Mouse (Mus musculus) spleen, postnatal 36 days (tissue): ENCODE measurements around the gene Pnmal1.
A peak's percentile ranks its signal among the peaks of the same experiment; 100 is the strongest.

Source experiments
- DNase-seq, 2 experiments: peaks; one replicate each; pipeline ENCODE4 v3.0.0; 2022; ENCODE audit warnings: low spot score in 2 of 2, mixed read lengths in 1 of 2

Pnmal1 gene

DNA sequence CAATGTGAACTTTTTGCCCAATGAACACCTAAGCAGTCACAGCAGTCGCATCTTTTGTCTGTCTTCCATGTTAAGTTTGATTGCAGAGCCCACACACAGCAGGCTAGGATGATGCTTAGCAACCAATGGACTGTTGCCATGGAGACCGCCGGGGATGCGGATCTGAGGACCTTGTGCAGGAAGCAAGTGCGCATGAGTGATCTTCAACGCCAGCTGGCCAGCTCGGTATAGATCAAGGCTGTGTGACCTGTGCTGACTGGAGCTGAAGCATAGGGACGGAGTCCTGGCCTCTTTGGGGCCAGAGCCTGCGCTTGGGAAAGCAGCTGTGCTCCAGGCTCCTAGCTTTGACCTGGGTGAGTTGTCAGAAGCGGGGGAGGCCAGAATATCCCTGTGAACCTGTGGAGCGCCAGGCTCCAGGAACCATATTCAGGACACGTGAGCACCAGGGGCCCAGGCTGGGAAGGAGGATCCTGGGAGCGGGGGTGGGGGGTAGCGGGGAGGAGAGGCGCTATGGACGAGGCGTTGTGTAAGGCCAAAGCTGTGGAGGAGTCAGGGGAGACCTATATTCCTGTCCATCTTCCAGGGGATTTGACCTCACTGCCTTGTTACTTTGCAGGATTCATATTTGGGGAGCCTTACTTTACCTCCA lies at the start of gene Pnmal1:
Gene Pnmal1 (plus strand): TSS at position 141 of the 649 bp plus-strand sequence.
- no peak for DNase-seq

DNA sequence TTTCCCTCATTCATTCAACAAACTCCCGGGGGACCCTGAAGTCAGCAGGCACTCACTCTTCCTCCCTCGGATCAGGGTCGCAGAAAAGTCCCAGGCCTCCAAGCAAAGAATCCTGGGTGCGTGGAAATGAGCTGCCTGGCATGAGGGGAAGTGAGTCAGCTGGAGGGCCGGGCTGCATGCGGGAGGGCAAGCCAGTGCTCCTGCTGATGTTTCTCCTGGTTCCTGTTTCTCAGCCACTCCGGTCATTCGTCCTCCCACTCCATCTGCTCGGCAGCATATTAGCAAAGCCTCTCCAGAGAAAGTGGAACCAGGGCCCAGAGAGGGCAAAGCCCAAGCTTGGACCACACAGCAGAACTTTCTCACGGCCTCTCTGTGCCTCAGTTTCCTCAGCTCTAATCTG lies 49.6 kb upstream of the Pnmal1 start:
- no peak for DNase-seq

DNA sequence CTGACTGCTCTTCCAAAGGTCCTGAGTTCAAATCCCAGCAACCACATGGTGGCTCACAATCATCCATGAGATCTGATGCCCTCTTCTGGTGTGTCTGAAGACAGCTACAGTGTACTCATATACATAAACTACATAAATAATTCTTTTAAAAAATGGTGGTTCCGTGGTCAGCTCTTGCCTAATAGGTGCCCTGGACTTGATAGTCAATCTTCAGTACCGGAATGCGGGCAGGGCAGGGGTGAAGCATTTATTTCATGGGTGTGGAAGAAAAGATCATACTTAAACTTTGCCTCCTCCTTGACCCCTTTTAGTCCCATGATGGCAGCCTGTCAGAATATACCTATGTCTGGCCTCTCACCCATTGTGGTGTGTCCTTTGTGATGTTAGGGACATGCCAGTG lies 47.6 kb upstream of the Pnmal1 start:
- no peak for DNase-seq

DNA sequence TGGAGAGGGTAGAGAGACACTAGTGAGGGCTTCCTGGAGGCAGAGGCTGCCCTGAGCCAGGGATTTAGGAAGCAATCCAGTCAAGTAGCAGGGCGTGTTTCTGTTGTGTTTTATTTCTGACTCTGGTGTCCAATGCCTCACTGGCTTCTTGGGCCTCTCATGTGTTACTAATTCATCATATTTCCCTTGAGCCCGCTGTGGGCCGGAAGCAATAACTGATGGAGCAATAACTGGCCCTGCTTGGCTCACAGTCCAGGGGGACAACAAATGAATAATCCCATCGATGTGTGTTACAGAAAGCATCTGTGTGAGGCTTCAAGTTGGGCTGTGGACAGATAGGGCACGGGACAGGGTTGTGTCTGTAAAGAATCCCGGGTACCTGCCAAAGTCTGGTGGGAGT lies 47.1 kb upstream of the Pnmal1 start:
- DNase-seq: no peak

DNA sequence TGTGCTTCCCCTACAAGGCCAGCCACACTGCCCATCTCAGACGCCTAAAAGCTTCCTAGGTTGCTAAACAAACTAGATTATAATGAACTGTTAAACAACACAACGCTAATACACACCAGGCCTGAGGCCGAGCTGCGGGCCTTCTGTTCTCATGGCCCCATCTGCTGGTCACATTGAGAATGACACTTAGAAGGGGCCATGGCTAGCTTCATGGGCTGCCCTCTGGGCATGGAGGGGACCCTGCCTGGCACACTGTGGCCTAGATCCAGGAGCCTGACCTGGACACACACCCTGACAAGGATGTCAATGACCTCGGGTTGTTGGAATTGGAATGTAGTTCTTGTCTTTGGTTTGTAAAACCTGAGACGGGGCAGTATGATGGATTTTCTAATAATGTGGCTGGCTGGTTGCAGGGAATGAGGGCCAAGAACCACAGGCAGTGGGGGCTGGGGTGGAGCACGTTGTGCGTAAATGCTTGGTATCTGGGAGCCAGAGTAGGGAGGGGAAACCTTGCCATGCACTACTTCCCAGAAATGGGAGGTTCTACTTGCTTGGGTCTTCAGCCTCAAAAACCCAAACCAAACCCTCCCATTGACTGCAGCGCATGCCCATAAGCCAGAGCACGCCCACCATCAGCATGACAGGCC lies 45.5 kb upstream of the Pnmal1 start:
- DNase-seq: peak; percentile 53 to 67

DNA sequence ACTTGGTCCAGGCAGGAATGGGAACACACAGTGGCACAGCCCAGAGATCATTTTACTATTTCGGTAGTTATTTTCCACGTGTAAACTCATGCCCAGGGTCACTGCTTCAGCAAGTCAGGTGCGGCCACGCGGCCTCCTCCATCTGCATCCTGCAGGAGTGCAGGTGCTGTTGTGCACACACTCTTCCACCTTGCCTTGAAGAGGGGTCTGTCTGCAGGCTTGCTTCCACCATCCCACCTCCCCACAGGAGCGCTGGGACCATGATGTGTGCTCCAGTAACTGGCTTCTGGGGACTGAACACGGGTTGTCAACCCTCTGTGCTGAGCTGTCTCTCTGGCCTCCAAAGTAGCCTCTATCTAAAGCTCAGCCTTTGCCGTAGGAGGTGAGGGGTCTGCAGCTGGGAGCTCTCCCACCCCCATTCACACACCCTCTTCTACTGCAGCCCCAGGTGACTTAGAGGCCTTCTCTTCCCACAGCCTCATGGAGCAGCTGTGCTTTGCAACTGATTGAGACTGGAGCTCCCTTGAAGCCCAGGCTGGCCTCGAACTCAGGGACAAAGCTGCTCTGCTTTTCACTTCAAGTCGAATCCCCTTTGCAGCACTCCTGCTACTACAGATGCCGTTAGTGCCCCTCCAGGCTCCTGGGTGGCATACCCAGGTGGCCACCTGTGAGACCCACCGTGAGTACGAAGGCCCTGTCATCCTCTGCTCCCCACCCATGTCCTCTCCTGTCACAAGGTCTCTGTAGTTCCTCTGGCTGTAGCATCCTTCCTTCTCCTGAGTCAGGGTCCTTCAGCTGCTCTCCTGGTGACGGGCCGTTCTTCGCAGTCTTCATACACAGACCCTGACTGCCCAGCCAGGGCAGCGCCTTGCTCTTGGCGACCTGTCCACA lies 44.8 kb upstream of the Pnmal1 start:
- no peak for DNase-seq

DNA sequence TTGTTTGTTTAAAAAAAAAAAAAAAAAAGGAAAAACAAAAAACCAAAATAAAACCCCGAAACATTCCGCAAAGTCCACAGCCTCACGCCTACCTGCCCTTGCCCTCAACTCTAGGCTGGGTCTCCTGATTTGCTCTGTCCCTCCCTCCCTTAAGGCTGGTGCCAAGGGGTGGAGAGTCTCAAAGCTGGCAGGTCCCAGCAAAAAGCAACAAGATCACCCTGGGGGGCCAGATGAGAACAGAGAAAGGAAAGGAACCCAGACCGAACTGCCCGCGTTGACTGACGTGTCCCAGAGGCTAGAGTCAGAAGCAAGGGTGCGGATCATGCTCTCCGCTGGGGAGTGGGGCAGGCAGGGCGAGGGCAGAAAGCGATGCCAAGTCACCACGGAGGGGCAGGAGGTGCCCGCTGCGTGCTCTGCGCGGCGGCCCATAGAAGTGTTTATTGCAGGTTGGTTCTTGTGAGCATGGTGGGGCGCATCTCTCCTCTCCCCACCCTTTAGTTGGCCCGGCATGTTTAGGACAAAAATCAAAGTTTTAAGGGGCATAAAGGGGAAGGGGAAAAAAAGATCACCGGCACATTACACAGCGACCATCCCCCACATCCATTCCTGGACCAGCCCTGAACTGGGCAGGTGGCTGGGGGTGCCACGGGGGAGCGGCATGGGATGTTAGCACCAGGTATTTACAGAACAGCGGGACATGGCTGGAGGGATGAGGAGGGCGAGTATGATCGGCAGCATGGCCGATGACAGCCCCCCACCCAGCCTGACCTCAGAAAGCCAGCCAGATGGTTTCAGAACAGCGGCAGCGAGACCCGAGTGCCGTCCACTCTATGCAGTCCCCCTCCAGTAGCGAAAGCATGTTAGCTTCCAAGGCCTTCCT lies 43.8 kb upstream of the Pnmal1 start:
- DNase-seq: no peak

DNA sequence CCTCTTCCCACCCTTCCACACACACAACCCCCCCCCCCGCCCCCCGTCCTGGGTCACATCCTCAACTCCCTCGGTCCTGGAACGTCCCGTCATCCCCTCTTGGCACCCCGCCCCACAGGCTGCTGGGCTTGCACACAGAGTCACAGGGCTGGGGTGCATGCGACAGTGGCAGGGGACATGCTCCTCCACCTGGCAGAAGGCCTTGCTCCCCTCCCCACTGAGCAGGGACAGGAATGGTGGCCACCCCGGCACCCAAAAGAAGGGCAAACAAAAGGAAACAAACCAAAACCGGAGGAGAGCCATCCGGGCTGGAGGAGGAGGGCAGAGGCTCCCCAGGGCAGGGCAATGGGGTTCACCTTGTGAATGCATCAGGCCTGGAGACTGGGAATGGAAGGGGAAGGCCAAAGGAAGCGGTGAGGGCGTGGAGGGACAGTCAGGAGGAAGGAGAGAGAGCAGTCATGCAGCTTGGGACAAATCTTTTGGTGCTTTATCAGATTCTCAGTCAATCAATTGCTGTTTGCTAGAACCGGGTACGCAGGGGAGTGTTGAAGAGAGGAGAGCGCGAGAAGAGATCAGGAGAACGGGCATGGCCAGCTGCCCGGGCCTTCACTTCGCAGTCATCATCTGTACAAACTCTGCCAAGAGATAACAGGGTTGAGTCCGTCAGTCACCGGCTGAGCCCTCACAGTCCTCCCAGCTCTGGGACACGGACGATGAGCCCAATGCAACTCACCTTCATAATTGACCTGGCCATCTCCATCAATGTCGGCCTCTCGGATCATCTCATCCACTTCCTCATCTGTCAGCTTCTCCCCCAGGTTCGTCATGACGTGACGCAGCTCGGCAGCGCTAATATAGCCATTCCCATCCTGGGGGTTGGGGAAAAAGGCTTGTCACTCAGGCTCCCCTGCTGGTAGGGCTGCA lies 42.9 kb upstream of the Pnmal1 start:
- no peak for DNase-seq

DNA sequence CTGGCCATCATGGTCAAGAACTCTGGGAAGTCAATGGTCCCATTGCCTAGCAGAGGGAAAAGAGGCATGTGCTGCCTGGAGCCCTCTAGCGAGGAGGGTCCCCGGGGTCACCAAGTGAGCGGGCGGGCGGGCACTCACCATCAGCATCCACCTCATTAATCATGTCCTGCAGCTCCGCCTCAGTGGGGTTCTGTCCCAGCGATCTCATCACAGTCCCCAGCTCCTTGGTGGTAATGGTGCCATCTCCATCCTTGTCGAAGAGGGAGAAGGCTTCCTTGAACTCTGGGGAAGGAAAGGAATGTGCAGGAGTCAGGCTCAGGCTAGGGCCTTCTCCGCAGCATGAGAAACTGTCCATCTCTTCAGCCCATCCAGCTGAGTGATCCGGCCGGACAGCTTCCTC lies 42.0 kb upstream of the Pnmal1 start:
- DNase-seq: no peak

DNA sequence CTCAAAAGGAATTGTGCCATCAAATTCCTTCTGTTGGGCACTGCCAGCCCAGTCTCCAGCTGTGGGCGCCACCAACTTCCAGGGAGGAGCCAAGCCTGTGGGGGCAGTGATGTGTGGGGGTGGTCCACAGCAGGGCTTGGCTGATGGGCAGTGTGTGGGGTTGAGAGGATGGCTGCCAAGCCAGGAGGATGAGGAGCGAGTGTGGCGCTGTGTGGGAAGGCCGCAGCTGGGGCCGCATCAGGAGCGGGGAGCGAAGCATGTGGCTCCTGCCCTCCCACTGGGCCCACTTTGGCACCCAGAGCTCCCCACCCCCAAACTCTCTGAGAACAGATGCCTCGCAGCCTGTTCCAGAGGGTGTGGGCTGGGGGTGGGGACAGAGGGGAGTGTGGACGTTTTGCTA lies 41.5 kb upstream of the Pnmal1 start:
- DNase-seq: no peak

DNA sequence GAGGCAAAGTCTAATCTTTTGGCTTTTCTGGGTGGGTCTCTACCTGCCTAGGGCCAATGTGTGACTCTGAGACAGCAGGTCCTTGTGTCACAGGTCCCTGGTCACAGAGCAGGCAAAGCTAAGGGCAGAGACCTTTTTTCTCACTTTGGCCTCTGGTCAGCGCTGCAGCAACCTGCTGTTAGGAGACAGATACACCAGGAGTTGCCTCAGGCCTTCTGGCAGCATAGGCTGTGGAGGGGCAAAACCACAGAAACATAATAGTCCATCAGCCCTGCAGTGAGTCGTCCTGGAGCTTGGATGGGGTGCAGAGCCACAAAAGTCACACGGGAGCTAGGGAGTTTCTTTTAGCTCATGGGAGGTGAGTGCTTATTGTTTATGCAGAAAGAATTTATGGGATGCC lies 40.8 kb upstream of the Pnmal1 start:
- no peak for DNase-seq

DNA sequence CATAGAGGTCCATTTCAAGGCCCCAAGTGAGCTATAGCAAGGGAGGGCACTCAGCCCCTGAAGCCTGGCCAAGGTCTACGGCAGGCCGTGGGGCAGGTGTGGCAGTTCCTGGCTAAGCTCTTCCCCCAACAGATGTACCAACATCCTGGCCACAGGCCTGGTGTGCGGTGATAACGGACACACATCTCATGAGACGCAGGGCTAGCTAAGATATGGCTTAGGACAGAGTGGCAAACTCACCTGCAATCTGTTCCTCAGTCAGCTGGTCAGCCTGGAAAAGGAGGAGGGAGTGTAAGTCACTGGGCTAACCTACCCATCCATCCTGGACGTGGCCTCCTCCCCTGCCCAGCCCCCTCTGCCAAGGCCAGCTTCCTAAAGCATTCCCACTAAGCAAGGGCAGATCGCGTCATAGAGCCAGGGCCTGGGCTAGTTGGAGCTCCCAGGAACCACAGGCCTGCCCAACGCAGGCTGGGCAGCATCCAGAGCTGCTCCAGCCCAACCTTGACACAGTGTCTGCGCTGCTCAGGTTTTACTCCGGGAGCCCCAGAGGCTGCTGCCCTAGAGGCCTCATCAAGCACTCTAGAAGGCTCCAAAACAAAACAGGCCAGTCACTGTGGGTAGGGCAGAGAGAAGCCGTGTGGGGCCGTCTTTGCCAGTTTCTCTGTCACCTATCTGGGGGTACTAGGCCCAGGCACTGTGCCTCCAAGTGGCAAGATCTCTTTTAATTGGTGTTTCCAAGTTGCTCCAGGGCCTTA lies 39.9 kb upstream of the Pnmal1 start:
- no peak for DNase-seq

DNA sequence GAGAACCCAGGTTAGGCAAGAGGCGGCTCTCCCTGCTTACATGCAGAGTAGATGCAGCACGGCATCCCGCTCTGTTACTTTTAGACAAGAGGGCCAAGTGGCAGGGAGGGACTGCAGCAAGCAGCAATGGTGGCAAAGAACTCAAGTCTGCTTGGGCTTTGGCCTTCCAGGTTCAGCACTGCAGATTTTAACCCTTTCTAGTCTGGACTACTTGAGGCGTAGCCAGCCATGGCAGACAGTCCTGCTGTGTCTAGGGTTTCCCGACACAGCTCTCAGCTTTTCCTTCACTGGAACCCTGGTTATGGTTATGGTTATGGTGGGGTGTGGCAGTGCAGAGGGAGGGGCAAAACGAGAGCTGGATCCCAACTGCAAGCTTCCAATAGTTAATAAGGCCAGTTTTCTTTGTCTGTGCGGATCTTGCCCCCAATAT lies 39.3 kb upstream of the Pnmal1 start:
- no peak for DNase-seq

DNA sequence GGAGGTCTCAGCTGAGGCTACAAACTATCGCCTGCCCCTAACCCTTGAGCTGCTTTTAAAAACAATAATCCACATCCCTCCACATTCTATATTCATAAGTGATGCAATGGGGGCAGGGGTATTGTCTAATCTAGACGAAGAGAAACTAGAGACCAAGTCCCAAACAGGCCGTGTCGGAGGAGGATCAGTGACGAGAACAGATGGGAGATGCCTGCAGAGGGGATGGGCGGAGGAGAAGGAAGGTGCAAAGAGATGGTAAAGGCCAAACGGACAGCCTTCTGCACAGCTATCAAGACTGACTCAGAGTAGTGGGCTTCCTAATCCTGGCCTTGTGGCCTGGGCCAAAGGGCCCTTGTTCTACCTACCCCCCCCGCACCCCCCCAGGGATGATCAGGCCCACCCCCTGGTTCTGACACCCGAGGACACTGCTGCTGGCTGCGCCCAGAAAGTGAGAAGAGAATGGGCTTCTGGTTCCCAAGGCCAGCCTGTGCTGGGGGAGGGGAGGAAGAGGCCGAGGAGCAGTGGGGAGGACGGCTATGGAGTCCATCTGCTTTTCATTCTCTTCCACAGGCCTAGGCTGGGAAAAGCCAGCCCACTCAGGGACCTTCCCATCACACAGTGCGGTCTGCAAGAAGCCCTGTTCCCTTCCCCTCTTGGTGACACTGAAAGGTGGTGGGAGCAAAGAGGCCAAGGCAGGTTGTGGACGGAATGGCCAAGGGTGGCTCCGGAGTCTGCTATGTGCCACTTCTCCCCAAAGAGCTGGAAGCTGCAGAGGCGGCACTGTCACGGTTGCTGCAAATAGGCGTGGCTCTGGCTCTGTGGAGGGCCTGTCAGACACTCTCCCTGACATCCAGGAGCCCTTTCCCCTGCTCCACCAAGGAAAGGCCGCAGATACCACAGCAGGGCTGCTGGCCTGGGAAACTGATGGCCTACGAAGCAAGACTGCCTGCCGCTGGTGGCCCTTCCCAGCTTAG lies 38.4 kb upstream of the Pnmal1 start:
- no peak for DNase-seq

DNA sequence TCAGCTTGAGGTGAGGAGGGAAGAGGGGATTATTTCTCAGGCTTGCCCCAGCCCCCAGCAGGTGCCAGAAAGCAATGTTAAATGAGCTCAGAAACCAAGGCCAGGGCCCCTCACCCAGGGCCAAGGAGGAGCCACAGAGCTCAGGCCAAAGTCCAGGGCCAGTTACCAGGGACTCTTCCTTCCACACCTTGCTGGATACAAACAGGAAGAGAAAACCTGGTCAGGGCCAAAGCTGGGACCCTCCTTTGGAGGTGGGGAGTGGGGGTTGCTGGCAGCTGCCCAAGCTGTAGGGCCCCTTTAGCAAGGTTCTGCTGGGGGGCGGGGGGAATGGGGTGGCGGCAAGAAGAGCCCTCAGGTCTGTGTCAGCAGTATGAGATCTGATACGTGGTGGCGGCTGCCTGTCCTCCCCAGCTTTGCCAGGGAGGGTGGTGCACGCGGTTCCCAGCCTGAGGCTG lies 37.6 kb upstream of the Pnmal1 start:
- no peak for DNase-seq

DNA sequence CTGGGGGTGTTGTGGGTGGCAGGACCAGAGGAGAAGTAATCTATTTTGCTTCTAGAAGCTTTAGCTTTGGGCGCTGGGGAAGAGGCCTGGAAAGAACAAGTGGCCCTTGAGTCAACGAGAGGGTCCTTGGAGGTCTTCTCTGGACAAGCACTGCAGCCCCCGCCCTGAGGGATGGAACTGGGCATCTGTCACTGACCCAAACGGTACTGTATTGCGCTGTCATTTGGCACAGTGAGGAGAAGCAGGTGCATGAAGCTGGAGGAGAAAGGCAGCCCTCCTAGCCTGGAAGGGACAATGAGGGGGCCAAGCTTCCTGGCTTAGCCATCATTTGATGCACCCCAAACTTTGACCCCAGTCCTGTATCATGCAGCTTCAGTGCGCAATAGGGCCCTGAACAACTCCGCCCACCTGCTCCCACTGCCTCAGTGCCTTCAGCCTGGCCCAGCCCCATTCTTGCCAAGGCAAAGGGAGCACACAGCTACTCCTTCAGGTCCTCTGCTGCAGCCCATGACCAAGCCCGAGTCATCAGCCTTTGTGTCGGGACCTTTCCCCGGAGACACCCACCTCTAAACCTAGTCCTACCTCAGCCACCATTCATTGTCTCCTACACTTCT lies 37.0 kb upstream of the Pnmal1 start:
- peak; percentile 25 to 37 for DNase-seq

DNA sequence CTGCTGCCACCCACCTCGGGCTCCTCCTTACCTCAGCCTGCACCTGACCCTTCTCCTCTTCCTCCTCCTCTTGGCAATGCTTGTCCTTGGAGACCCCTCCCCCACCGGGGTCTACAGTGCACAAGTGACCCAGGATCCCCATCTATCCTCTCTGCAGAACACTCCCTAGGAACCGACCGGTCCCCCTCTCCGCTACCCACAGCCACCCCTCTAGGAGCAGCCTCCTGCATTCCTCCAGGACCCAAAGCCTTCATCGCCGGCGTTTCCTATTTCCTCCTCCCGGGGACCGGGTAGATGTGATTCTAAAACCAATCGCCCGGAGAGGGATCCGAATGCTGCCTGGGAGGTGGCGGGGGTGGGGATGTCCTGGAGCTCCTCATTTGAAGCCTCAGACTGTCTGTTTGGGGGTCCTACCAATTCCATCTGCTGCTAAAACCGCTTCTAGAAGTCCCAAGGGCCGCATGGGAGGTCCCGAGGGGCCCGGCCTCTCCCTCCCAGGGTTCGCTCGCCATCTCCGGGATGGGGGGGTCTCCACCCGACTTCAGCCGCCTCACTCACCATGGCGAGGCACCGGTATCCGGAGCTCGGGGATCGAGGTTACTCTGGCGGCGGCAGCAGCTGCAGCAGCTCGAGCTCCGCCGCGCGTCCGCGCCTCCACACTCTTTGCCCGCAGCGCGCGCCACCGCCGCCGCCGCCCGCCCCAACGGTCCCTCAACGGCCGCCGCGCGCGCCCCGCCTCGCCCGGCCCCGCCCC lies 36.0 kb upstream of the Pnmal1 start:
- DNase-seq: peak; percentile 19 to 39
